Mouse (Mus musculus) cortical plate, adult 2 months (tissue): ENCODE results near the gene Arhgap23.

Experiments used
- CTCF ChIP-seq: fragments of 200-500 bp; IDR thresholded peaks from 2 replicates; pipeline ENCODE4 v1.5.1; 2011; ENCODE audit warnings: mild to moderate bottlenecking, control low read depth, low read length; ENCODE audit not compliant: insufficient read depth; ENCODE audit errors: extremely low read depth
- POLR2A ChIP-seq: fragments of 200-500 bp; IDR thresholded peaks from 2 replicates; pipeline ENCODE4 v1.6.1; 2011; ENCODE audit warnings: mild to moderate bottlenecking, low read length, control low read depth; ENCODE audit not compliant: insufficient read depth; ENCODE audit errors: extremely low read depth

DNA sequence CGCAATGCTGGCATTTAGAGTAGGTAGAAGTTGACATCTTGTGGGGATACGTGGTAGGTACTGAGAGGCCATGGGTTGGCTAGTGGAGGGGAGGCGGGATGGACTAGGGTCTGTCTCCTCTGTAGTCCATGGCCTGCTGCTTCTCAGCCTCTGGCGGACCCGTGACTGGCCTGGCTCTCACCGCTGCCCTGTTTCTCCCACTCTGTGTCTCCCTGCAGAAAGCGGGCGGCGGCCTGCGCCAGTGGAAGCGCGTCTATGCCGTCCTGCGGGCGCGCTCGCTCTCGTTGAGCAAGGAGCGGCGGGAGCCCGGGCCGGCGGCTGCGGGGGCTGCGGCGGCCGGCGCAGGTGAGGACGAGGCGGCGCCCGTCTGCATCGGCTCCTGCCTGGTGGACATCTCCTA is 47.8 kb downstream of the Arhgap23 start:
- TF ChIP-seq CTCF (no peak), POLR2A (no peak)
